Comparison of ENCODE assay signal across 10 mouse cellular contexts in the genomic region with DNA sequence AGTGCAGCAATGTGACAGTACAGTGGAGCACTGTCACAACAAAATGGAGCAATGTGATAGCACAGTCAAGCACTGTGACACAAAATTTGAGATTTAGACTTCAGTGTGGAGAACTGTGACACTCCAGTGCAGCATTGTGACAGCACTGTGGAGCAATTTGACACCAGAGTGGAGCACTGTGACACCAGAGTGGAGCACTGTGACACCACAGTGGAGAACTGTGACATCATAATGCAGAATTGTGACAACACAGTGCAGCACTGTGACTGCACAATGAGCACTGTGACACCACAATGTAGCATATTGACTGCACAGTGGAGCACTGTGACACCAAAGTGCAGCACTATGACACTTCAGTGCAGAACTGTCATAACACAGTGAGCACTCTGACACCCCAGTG.
A peak's percentile ranks its signal among the peaks of the same experiment; 100 is the strongest.
DNase-seq lines count a peak whose midpoint lies in the region; ATAC-seq lines count a peak whose summit lies in the region.
"Had no signal": no experiment of that assay in that cellular context is flagged by ENCODE, and none has a peak within 500 bp of the region (broad histone marks: within the 10 kb centered on the region; RNA-seq: fewer than 3 reads in every experiment).

No protein-coding gene starts in this region.

- H3K4me1 ChIP-seq in hindbrain, embryonic 13.5 days (replicated peaks), result no peaks in the 10 kb centered on the region
- H3K4me1 ChIP-seq in hindbrain, embryonic 16.5 days (ENCODE audit: control insufficient read depth, insufficient read depth, low read depth, low read length), result no peaks in the 10 kb centered on the region
- no peaks in the 10 kb centered on the region for H3K4me1 ChIP-seq in forebrain, embryonic 14.5 days (ENCODE audit: control insufficient read depth, insufficient read depth, low read length)
- H3K4me1 ChIP-seq in limb, embryonic 10.5 days, result no peaks in the 10 kb centered on the region
- no peaks in the 10 kb centered on the region for H3K4me1 ChIP-seq in midbrain, embryonic 13.5 days (replicated peaks)

- no peaks in the 10 kb centered on the region for H3K36me3 ChIP-seq in hindbrain, embryonic 13.5 days
- no peaks in the 10 kb centered on the region for H3K36me3 ChIP-seq in hindbrain, embryonic 16.5 days (ENCODE audit: control insufficient read depth, insufficient read depth, low read length)
- no peaks in the 10 kb centered on the region for H3K36me3 ChIP-seq in forebrain, embryonic 14.5 days (ENCODE audit: control insufficient read depth, insufficient read depth, low read length)
- H3K36me3 ChIP-seq in limb, embryonic 10.5 days, result no peaks in the 10 kb centered on the region
- H3K36me3 ChIP-seq in midbrain, embryonic 13.5 days, result no peaks in the 10 kb centered on the region
- H3K36me3 ChIP-seq: G1E had no signal

- no peaks in the 10 kb centered on the region for H3K27me3 ChIP-seq in hindbrain, embryonic 13.5 days
- H3K27me3 ChIP-seq in hindbrain, embryonic 16.5 days (replicated peaks; ENCODE audit: control insufficient read depth, insufficient read depth, low read length), result no peaks in the 10 kb centered on the region
- H3K27me3 ChIP-seq in forebrain, embryonic 14.5 days (replicated peaks; ENCODE audit: control insufficient read depth, insufficient read depth, low read length), result no peaks in the 10 kb centered on the region
- H3K27me3 ChIP-seq in limb, embryonic 10.5 days (ENCODE audit: low read depth, poor library complexity, severe bottlenecking), result no peaks in the 10 kb centered on the region
- H3K27me3 ChIP-seq in midbrain, embryonic 13.5 days, result no peaks in the 10 kb centered on the region

- DNase-seq in forebrain, embryonic 14.5 days (ENCODE audit: low spot score), result no peak
- DNase-seq in limb, embryonic 10.5 days (ENCODE audit: low spot score), result peak; percentile 20
- no peak for DNase-seq in left cerebral cortex, adult 9 months (ENCODE audit: low spot score in 2 of 2)
- no peak for DNase-seq in frontal cortex, postnatal 25 days (ENCODE audit: low spot score in 2 of 2)
- DNase-seq: adrenal gland, postnatal 36 days had no signal

- H3K9me3 ChIP-seq in hindbrain, embryonic 13.5 days, result peaks cover 59% of the 10 kb centered on the region
- peaks cover 51% of the 10 kb centered on the region for H3K9me3 ChIP-seq in hindbrain, embryonic 16.5 days (ENCODE audit: control insufficient read depth, low read length)
- H3K9me3 ChIP-seq in forebrain, embryonic 14.5 days (replicated peaks; ENCODE audit: control insufficient read depth, low read length), result peaks cover 31% of the 10 kb centered on the region
- H3K9me3 ChIP-seq in limb, embryonic 10.5 days (replicated peaks), result peaks cover 55% of the 10 kb centered on the region
- peaks cover 59% of the 10 kb centered on the region for H3K9me3 ChIP-seq in midbrain, embryonic 13.5 days

- H3K4me2 ChIP-seq in hindbrain, embryonic 13.5 days, result no peak overlapping the region
- H3K4me2 ChIP-seq in hindbrain, embryonic 16.5 days (ENCODE audit: low read length), result no peak overlapping the region
- H3K4me2 ChIP-seq in forebrain, embryonic 14.5 days (ENCODE audit: low read length), result no peak overlapping the region
- no peak overlapping the region for H3K4me2 ChIP-seq in midbrain, embryonic 13.5 days (replicated peaks)

- H3K9ac ChIP-seq in hindbrain, embryonic 13.5 days, result no peak overlapping the region
- no peak overlapping the region for H3K9ac ChIP-seq in hindbrain, embryonic 16.5 days (ENCODE audit: low read depth, low read length)
- H3K9ac ChIP-seq in forebrain, embryonic 14.5 days (ENCODE audit: low read length), result no peak overlapping the region
- H3K9ac ChIP-seq in midbrain, embryonic 13.5 days (replicated peaks), result no peak overlapping the region

- H3K27ac ChIP-seq in hindbrain, embryonic 13.5 days, result no peak overlapping the region
- H3K27ac ChIP-seq in hindbrain, embryonic 16.5 days (ENCODE audit: low read depth, low read length), result no peak overlapping the region
- H3K27ac ChIP-seq in forebrain, embryonic 14.5 days (ENCODE audit: low read depth, low read length), result no peak overlapping the region
- no peak overlapping the region for H3K27ac ChIP-seq in limb, embryonic 10.5 days
- H3K27ac ChIP-seq in midbrain, embryonic 13.5 days, result no peak overlapping the region

- ATAC-seq in hindbrain, embryonic 13.5 days (ENCODE audit: low FRiP score), result peak; percentile 75
- ATAC-seq in hindbrain, embryonic 16.5 days, result no peak
- ATAC-seq in forebrain, embryonic 14.5 days, result 0 out of 2 replicates have a peak, but pooled peaks have one; percentile 44
- peak; percentile 73 for ATAC-seq in midbrain, embryonic 13.5 days
- ATAC-seq in activated CD4-positive, CD25-positive, alpha-beta regulatory T cell, adult 4 months, result no peak

- no peak overlapping the region for H3K4me3 ChIP-seq in hindbrain, embryonic 13.5 days
- H3K4me3 ChIP-seq in hindbrain, embryonic 16.5 days (ENCODE audit: low read length), result no peak overlapping the region
- H3K4me3 ChIP-seq in forebrain, embryonic 14.5 days (ENCODE audit: low read depth, low read length), result no peak overlapping the region
- no peak overlapping the region for H3K4me3 ChIP-seq in limb, embryonic 10.5 days
- H3K4me3 ChIP-seq in midbrain, embryonic 13.5 days (replicated peaks), result no peak overlapping the region

Comparison
In these comparisons a context has a peak if more than half of its experiments do, and no peak if none do; other contexts are left out.
1. ATAC-seq: peak in hindbrain, embryonic 13.5 days (single experiment), forebrain, embryonic 14.5 days (single experiment) and midbrain, embryonic 13.5 days (single experiment); none in hindbrain, embryonic 16.5 days (single experiment) and activated CD4-positive, CD25-positive, alpha-beta regulatory T cell, adult 4 months (single experiment).